In genomic region chr9:61283311-61283710, GRCm38 (mm10) we compare ENCODE assay signal across 15 mouse cellular contexts.
"Had no signal": no experiment of that assay in that cellular context is flagged by ENCODE, and none has a peak within 500 bp of the region (broad histone marks: within the 10 kb centered on the region; RNA-seq: fewer than 3 reads in every experiment).

No protein-coding gene starts in this region.

- H3K9me3 ChIP-seq: limb, embryonic 10.5 days; liver, embryonic 12.5 days had no signal

- H3K27ac ChIP-seq: kidney, embryonic 15.5 days; left cerebral cortex, adult 2 months; liver, embryonic 12.5 days; midbrain, embryonic 10.5 days; neural tube, embryonic 15.5 days had no signal

- ATAC-seq: liver, embryonic 12.5 days had no signal

- DNase-seq: kidney, postnatal 14 days; lung, embryonic 14.5 days; lung, postnatal 10 days; lung, postnatal 4 days; midbrain, embryonic 14.5 days; right cerebral cortex, adult 18-20 months; right cerebral cortex, postnatal 25 days; thymus, postnatal 36 days had no signal

- H3K4me3 ChIP-seq: kidney, embryonic 15.5 days; left cerebral cortex, adult 2 months; limb, embryonic 10.5 days; liver, embryonic 12.5 days; midbrain, embryonic 10.5 days; myocyte; neural tube, embryonic 15.5 days had no signal

- H3K36me3 ChIP-seq: kidney, embryonic 15.5 days; limb, embryonic 10.5 days; liver, embryonic 12.5 days; midbrain, embryonic 10.5 days; neural tube, embryonic 15.5 days had no signal

- H3K9ac ChIP-seq: kidney, embryonic 15.5 days; liver, embryonic 12.5 days; lung, embryonic 14.5 days; neural tube, embryonic 15.5 days had no signal

- H3K4me2 ChIP-seq: kidney, embryonic 15.5 days; liver, embryonic 12.5 days; lung, embryonic 14.5 days; neural tube, embryonic 15.5 days had no signal
